Mouse (Mus musculus) midbrain, postnatal 0 days (tissue): Measurements from ENCODE around the gene Minos1. TPM values are rescaled to one million over a fixed set of nuclear protein-coding genes. Genes with fewer than 3 reads are reported as not detected.

Source experiments
- ATAC-seq: fragments of 200-750 bp; cut with Nextera tagmentation; 2 replicates; pipeline ENCODE4 v1.8.0; 2017; ENCODE audit warnings: moderate number of reproducible peaks, mild to moderate bottlenecking, moderate TSS enrichment, moderate library complexity; ENCODE audit not compliant: low FRiP score
- DNase-seq: peaks from one replicate; pipeline ENCODE4 v3.0.0-alpha.2; 2015; ENCODE audit warnings: low spot score
- H3K27ac ChIP-seq: fragments of 300-500 bp; sonication (generic); 2 replicates; pipeline ENCODE4 v1.5.1; 2014; ENCODE audit warnings: low read depth, mild to moderate bottlenecking, low read length, mixed read lengths
- H3K27me3 ChIP-seq: fragments of 300-500 bp; sonication (generic); 2 replicates; pipeline ENCODE4 v1.6.1; 2014; ENCODE audit warnings: low read length, control low read depth, mixed read lengths; ENCODE audit not compliant: insufficient read depth
- H3K36me3 ChIP-seq: fragments of 300-500 bp; sonication (generic); 2 replicates; pipeline ENCODE4 v1.6.1; 2014; ENCODE audit warnings: low read length, control low read depth, mixed read lengths; ENCODE audit not compliant: insufficient read depth
- H3K4me1 ChIP-seq: fragments of 300-500 bp; sonication (generic); 2 replicates; pipeline ENCODE4 v1.6.1; 2014; ENCODE audit warnings: mild to moderate bottlenecking, control low read depth, antibody characterized with exemption, low read length, mixed read lengths; ENCODE audit not compliant: insufficient read depth
- H3K4me2 ChIP-seq: fragments of 300-500 bp; sonication (generic); 2 replicates; pipeline ENCODE4 v1.6.1; 2014; ENCODE audit warnings: low read depth, mild to moderate bottlenecking, low read length, mixed read lengths; ENCODE audit not compliant: poor library complexity, severe bottlenecking
- H3K4me3 ChIP-seq: fragments of 300-500 bp; sonication (generic); 2 replicates; pipeline ENCODE4 v1.5.1; 2014; ENCODE audit warnings: low read depth, mild to moderate bottlenecking, low read length, moderate library complexity
- H3K9ac ChIP-seq: fragments of 300-500 bp; sonication (generic); replicated peaks from 2 replicates; pipeline ENCODE4 v1.6.1; 2014; ENCODE audit warnings: mild to moderate bottlenecking, low read length, moderate library complexity, mixed read lengths; ENCODE audit not compliant: poor library complexity, severe bottlenecking
- H3K9me3 ChIP-seq: fragments of 300-500 bp; sonication (generic); 2 replicates; pipeline ENCODE4 v1.6.1; 2016; ENCODE audit warnings: low read length, control low read depth
- CTCF ChIP-seq: IDR thresholded peaks from 2 replicates; pipeline ENCODE4 v1.5.1; 2016; ENCODE audit warnings: antibody characterized with exemption, mild to moderate bottlenecking
- WGBS: fragments of 180-500 bp; shearing (Covaris S2); extraction: QIAGEN DNeasy Blood & Tissue Kit; methylation state at CpG from one replicate; pipeline ENCODE4 v1.1.7; 2014; 5-methylcytosine and 5-hydroxymethylcytosine counted together
- polyA plus RNA-seq: library from polyadenylated mRNA; unstranded; fragments of >200 nt; fragmentation: Nextera tagmentation; extraction: Ambion mirVana; gene quantifications from 2 replicates; pipeline ENCODE4 v1.2.1, GENCODE M21; 2015
- total RNA-seq: library from RNA; depleted of rRNA; stranded (reverse); fragments of >200 nt; gene quantifications from 2 replicates; pipeline ENCODE4 v1.2.3, GENCODE M21; 2014

Gene Minos1
- total and polyA plus RNA-seq, 2 experiments from 2014 or later: 21.9 to 397 TPM

- ATAC-seq (no peak), DNase-seq (no peak)
- Histone ChIP-seq H3K9me3 (no peaks in the 10 kb centered on the region), H3K36me3 (no peaks in the 10 kb centered on the region), H3K4me1 (no peaks in the 10 kb centered on the region), H3K4me3 (no peak overlapping the region), H3K27ac (no peak overlapping the region), H3K27me3 (no peaks in the 10 kb centered on the region), H3K9ac (no peak overlapping the region), H3K4me2 (no peak overlapping the region)
- WGBS: 83% methylated on average over 8 of the region's 8 CpGs
- TF ChIP-seq CTCF: no peak
Observed at GRCm38 (mm10) chr4:139166244-139166643, 35.3 kb upstream of the Minos1 start.

- no peaks in the 10 kb centered on the region for H3K4me1 ChIP-seq
- no peak overlapping the region for H3K4me3 ChIP-seq
- no peaks in the 10 kb centered on the region for H3K9me3 ChIP-seq
- no peaks in the 10 kb centered on the region for H3K36me3 ChIP-seq
- DNase-seq (no peak), ATAC-seq (no peak)
- WGBS: 88% methylated on average over 8 of the region's 8 CpGs
- H3K27me3 ChIP-seq: no peaks in the 10 kb centered on the region
- H3K27ac ChIP-seq: no peak overlapping the region
- no peak overlapping the region for H3K9ac ChIP-seq
- H3K4me2 ChIP-seq: no peak overlapping the region
- no peak for TF ChIP-seq CTCF
Observed at GRCm38 (mm10) chr4:139165259-139165658, 34.3 kb upstream of the Minos1 start.

- H3K36me3 ChIP-seq: no peaks in the 10 kb centered on the region
- no peak overlapping the region for H3K27ac ChIP-seq
- ATAC-seq (no peak), DNase-seq (no peak)
- no peak overlapping the region for H3K4me3 ChIP-seq
- H3K9me3 ChIP-seq: no peaks in the 10 kb centered on the region
- H3K4me2 ChIP-seq: no peak overlapping the region
- no peaks in the 10 kb centered on the region for H3K4me1 ChIP-seq
- H3K9ac ChIP-seq: no peak overlapping the region
- H3K27me3 ChIP-seq: no peaks in the 10 kb centered on the region
- TF ChIP-seq CTCF: no peak
- 88% methylated on average over 6 of the region's 6 CpGs for WGBS
Observed at GRCm38 (mm10) chr4:139164082-139164481, 33.2 kb upstream of the Minos1 start.

- no peak overlapping the region for H3K27ac ChIP-seq
- H3K4me1 ChIP-seq: no peaks in the 10 kb centered on the region
- no peak for TF ChIP-seq CTCF
- ATAC-seq: no peak
- H3K9ac ChIP-seq: no peak overlapping the region
- H3K4me3 ChIP-seq: no peak overlapping the region
- H3K27me3 ChIP-seq: no peaks in the 10 kb centered on the region
- no peaks in the 10 kb centered on the region for H3K36me3 ChIP-seq
- H3K9me3 ChIP-seq: no peaks in the 10 kb centered on the region
- no peak overlapping the region for H3K4me2 ChIP-seq
- no peak for DNase-seq
- 73% methylated on average over 2 of the region's 2 CpGs for WGBS
Observed at GRCm38 (mm10) chr4:139161076-139161475, 30.2 kb upstream of the Minos1 start.

GRCm38 (mm10) chr4:139158350-139158749 is 27.4 kb upstream of the Minos1 start:
- no peak overlapping the region for H3K9ac ChIP-seq
- no peak overlapping the region for H3K4me2 ChIP-seq
- no peak for TF ChIP-seq CTCF
- WGBS: 90% methylated on average over 14 of the region's 14 CpGs
- H3K4me1 ChIP-seq: no peaks in the 10 kb centered on the region
- ATAC-seq (no peak), DNase-seq (no peak)
- no peaks in the 10 kb centered on the region for H3K36me3 ChIP-seq
- H3K27ac ChIP-seq: no peak overlapping the region
- no peaks in the 10 kb centered on the region for H3K27me3 ChIP-seq
- no peak overlapping the region for H3K4me3 ChIP-seq
- H3K9me3 ChIP-seq: no peaks in the 10 kb centered on the region

- H3K9ac ChIP-seq: no peak overlapping the region
- no peaks in the 10 kb centered on the region for H3K9me3 ChIP-seq
- H3K27ac ChIP-seq: no peak overlapping the region
- WGBS: 82% methylated on average over 6 of the region's 6 CpGs
- TF ChIP-seq CTCF: no peak
- H3K4me1 ChIP-seq: no peaks in the 10 kb centered on the region
- no peak overlapping the region for H3K4me2 ChIP-seq
- no peak for DNase-seq
- no peak overlapping the region for H3K4me3 ChIP-seq
- no peak for ATAC-seq
- H3K36me3 ChIP-seq: no peaks in the 10 kb centered on the region
- no peaks in the 10 kb centered on the region for H3K27me3 ChIP-seq
Observed at GRCm38 (mm10) chr4:139156538-139156937, 25.6 kb upstream of the Minos1 start.
